Mouse (Mus musculus) heart, embryonic 11.5 days (tissue): ENCODE measurements around the gene Vwa7. TPM values are rescaled to one million over a fixed set of nuclear protein-coding genes. Genes with fewer than 3 reads are reported as not detected.

Source experiments
- ATAC-seq: fragments of 200-750 bp; cut with Nextera tagmentation; replicated peaks from 2 replicates; pipeline ENCODE4 v1.8.0; 2017; ENCODE audit warnings: moderate library complexity; ENCODE audit not compliant: insufficient number of reproducible peaks, low FRiP score, low TSS enrichment
- H3K27ac ChIP-seq: fragments of 300-500 bp; sonication (generic); 2 replicates; pipeline ENCODE4 v1.5.1; 2014; ENCODE audit warnings: mild to moderate bottlenecking, low read depth, low read length
- H3K27me3 ChIP-seq: fragments of 300-500 bp; sonication (generic); 2 replicates; pipeline ENCODE4 v1.6.1; 2014; ENCODE audit warnings: mild to moderate bottlenecking, low read length, mixed read lengths; ENCODE audit not compliant: control insufficient read depth, insufficient read depth
- H3K36me3 ChIP-seq: fragments of 300-500 bp; sonication (generic); 2 replicates; pipeline ENCODE4 v1.6.1; 2014; ENCODE audit warnings: mild to moderate bottlenecking, low read length, moderate library complexity, mixed read lengths; ENCODE audit not compliant: control insufficient read depth, insufficient read depth
- H3K4me1 ChIP-seq: fragments of 300-500 bp; sonication (generic); 2 replicates; pipeline ENCODE4 v1.6.1; 2014; ENCODE audit warnings: low read length; ENCODE audit not compliant: control insufficient read depth, insufficient read depth
- H3K4me2 ChIP-seq: fragments of 300-500 bp; sonication (generic); 2 replicates; pipeline ENCODE4 v1.6.1; 2014; ENCODE audit warnings: mild to moderate bottlenecking, moderate library complexity
- H3K4me3 ChIP-seq: fragments of 300-500 bp; sonication (generic); 2 replicates; pipeline ENCODE4 v1.5.1; 2014; ENCODE audit warnings: low read depth, low read length
- H3K9ac ChIP-seq: fragments of 300-500 bp; sonication (generic); 2 replicates; pipeline ENCODE4 v1.6.1; 2014; ENCODE audit warnings: mild to moderate bottlenecking, low read depth, low read length, moderate library complexity
- H3K9me3 ChIP-seq: fragments of 300-500 bp; sonication (generic); replicated peaks from 2 replicates; pipeline ENCODE4 v1.6.1; 2016; ENCODE audit warnings: low read length; ENCODE audit not compliant: control insufficient read depth
- WGBS: fragments of 180-500 bp; shearing (Covaris S2); extraction: QIAGEN DNeasy Blood & Tissue Kit; methylation state at CpG from one replicate; pipeline ENCODE4 v1.1.7; 2014; ENCODE audit not compliant: insufficient replicate concordance; 5-methylcytosine and 5-hydroxymethylcytosine counted together
- polyA plus RNA-seq: library from polyadenylated mRNA; unstranded; fragments of >200 nt; fragmentation: Nextera tagmentation; extraction: Ambion mirVana; gene quantifications from 2 replicates; pipeline ENCODE4 v1.2.1, GENCODE M21; 2014

Vwa7 gene
- polyA plus RNA-seq, 1 experiment from 2014 or later = 0.20 TPM

GRCm38 (mm10) chr17:35045807-35046680 is 29.7 kb downstream of the Vwa7 start:
- H3K4me2 ChIP-seq = peak overlapping the region; percentile 89
- H3K4me1 ChIP-seq = peaks cover 39% of the 10 kb centered on the region
- H3K9me3 ChIP-seq = no peaks in the 10 kb centered on the region
- H3K4me3 ChIP-seq = peak overlapping the region; percentile 53
- no peaks in the 10 kb centered on the region for H3K36me3 ChIP-seq
- H3K9ac ChIP-seq = peak overlapping the region; percentile 87
- peak overlapping the region; percentile 90 for H3K27ac ChIP-seq
- ATAC-seq = no peak
- no peaks in the 10 kb centered on the region for H3K27me3 ChIP-seq
- WGBS = 4% methylated on average over 47 of the region's 48 CpGs

DNA sequence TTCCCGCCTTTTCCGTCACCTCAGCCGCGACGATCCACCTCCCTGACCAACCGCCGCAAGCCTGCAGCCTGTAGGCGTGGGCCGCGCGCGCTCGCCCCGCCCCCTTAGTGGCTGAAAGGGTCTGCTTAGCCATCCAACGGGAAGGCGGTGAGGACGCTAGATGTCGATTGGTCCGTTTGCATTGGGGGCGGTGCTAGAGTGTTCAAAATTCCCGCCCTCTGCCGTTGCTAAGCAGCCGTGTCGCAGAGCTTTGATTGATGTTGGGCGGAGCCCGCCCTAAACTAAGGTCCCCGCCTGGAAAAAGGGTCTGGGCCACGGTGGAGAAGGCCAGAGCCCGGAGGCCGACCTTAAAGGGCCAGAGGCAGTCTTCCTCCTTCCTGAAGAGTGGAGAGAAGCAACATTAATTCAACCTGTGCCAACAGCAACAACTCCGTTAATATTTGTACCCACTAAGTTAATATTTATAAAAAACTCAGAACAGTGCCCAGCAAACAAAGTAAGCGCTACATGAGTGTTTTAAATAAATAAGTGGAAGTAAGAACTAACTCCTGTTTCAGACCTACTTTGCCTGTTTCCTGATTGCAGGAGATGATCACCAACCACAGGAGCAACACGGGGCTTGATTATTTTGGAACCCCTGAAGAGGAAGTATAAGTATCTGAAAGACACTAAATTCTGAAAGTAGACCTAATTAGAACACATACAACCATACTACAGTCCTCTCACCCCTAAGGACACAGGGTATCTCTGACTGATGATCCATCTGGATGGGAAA is 30.5 kb downstream of the Vwa7 start, which contains the start of gene Msh5:
Gene Msh5 (minus strand): TSS at position 65 of the 775 bp plus-strand sequence.
- 3% methylated on average over 32 of the region's 33 CpGs for WGBS
- Histone ChIP-seq H3K27ac (peak within 1 kb of the TSS; percentile 99), H3K4me3 (peak within 1 kb of the TSS; percentile 53), H3K9ac (peak within 1 kb of the TSS; percentile 87), H3K9me3 (no peaks in the 10 kb centered on the region), H3K4me2 (peak within 1 kb of the TSS; percentile 89), H3K4me1 (peaks cover 39% of the 10 kb centered on the region), H3K36me3 (no peaks in the 10 kb centered on the region), H3K27me3 (no peaks in the 10 kb centered on the region)
- peak; percentile 96 for ATAC-seq

DNA sequence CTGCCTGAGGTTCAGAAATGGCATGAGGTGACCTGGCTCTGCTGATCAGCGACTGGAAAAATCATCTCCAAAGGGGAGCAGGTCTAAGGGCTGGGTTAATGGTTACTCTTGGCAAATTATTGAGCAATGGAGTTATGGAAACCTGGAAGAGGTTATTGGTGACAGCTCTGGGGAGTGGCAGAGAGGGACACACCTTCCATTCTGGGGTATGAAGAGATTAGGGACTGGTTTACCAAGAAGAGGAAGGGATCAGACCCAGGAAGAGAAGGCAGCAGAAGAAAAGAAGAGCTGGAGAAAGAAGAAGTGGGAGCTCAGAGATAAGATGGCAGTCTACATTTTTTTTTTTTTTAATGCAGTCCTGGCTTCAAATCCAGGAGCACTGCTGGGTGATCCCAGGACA is 31.3 kb downstream of the Vwa7 start:
- H3K9me3 ChIP-seq = no peaks in the 10 kb centered on the region
- H3K4me2 ChIP-seq = peak overlapping the region; percentile 52
- H3K4me1 ChIP-seq = peaks cover 47% of the 10 kb centered on the region
- no peak overlapping the region for H3K4me3 ChIP-seq
- H3K9ac ChIP-seq = peak overlapping the region; percentile 53; the same call in 1 of the 2 replicates
- whole genome bisulfite sequencing = 53% methylated on average over 1 of the region's 1 CpGs
- no peaks in the 10 kb centered on the region for H3K27me3 ChIP-seq
- ATAC-seq = no peak
- H3K27ac ChIP-seq = peak overlapping the region; percentile 99
- H3K36me3 ChIP-seq = peaks cover 2% of the 10 kb centered on the region

- H3K4me3 ChIP-seq = no peak overlapping the region
- H3K36me3 ChIP-seq = peaks cover 9% of the 10 kb centered on the region
- peak overlapping the region; percentile 52 for H3K4me2 ChIP-seq
- peak overlapping the region; percentile 99 for H3K27ac ChIP-seq
- no peaks in the 10 kb centered on the region for H3K9me3 ChIP-seq
- no peaks in the 10 kb centered on the region for H3K27me3 ChIP-seq
- peaks cover 47% of the 10 kb centered on the region for H3K4me1 ChIP-seq
- WGBS = 28% methylated on average over 8 of the region's 11 CpGs
- no peak for ATAC-seq
- peak overlapping the region; percentile 53; the same call in 1 of the 2 replicates for H3K9ac ChIP-seq
These were observed 32.0 kb downstream of the Vwa7 start for GRCm38 (mm10) chr17:35048149-35048931.

DNA sequence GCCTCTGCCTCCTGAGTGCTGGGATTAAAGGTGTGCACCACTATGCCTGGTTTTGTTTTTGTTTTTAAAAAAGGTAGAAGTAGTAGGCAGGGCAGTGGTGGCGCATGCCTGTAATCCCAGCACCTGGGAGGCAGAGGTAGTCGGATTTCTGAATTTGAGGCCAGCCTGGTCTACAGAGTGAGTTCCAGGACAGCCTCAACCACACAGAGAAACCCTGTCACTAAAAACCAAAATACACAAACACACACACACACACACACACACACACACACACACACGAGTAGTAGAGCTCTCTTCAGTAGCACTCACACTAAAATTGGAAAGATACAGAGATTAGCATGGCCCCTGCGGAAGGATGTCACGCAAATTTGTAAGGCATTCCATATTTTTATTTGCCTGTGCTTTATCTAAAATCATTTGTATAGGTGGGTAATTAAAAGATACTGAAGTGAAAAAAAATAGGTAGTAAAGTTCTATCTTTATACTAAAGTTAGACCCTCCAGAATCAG is 32.6 kb downstream of the Vwa7 start:
- peaks cover 46% of the 10 kb centered on the region for H3K4me1 ChIP-seq
- H3K36me3 ChIP-seq = peaks cover 13% of the 10 kb centered on the region
- no peaks in the 10 kb centered on the region for H3K27me3 ChIP-seq
- no peaks in the 10 kb centered on the region for H3K9me3 ChIP-seq
- H3K27ac ChIP-seq = peak overlapping the region; percentile 99
- H3K4me3 ChIP-seq = peak overlapping the region; percentile 92; the same call in 1 of the 2 replicates
- H3K9ac ChIP-seq = no peak overlapping the region; the same call in 1 of the 2 replicates
- H3K4me2 ChIP-seq = peak overlapping the region; percentile 85
- 67% methylated on average over 5 of the region's 5 CpGs for WGBS
- ATAC-seq = no peak

DNA sequence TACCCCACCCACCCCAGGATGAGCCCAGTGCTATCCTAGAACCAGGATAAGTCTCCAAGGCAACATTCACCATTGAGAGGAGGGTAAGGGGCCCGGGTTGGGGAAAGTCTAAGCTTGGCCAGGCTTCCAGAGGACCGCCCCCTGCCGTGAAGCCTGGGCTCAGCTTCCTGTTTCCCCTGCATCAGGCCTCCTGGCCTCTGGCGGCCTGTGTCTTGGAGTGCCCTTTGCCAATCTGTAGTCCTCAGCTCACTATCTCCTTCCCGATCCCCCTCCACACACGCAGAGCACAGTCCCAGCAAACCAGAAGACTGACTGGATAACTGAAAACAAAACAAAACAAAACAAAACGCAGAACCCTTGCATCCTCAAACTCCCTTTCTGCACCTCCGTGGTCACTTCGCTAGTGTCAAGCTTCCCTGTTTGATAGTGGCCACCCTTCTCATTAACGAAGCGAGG is 33.2 kb downstream of the Vwa7 start, which contains the start of gene Clic1:
Gene Clic1 (plus strand): TSS at position 406 of the 456 bp plus-strand sequence.
- Histone ChIP-seq H3K27ac (peak within 1 kb of the TSS; percentile 99), H3K4me2 (peak within 1 kb of the TSS; percentile 85), H3K9ac (peak within 1 kb of the TSS; percentile 95), H3K4me1 (peaks cover 41% of the 10 kb centered on the region), H3K4me3 (peak within 1 kb of the TSS; percentile 92), H3K9me3 (no peaks in the 10 kb centered on the region), H3K27me3 (no peaks in the 10 kb centered on the region), H3K36me3 (peaks cover 18% of the 10 kb centered on the region)
- WGBS = 1% methylated on average over 11 of the region's 11 CpGs
- peak; percentile 12; the same call in 1 of the 2 replicates for ATAC-seq

DNA sequence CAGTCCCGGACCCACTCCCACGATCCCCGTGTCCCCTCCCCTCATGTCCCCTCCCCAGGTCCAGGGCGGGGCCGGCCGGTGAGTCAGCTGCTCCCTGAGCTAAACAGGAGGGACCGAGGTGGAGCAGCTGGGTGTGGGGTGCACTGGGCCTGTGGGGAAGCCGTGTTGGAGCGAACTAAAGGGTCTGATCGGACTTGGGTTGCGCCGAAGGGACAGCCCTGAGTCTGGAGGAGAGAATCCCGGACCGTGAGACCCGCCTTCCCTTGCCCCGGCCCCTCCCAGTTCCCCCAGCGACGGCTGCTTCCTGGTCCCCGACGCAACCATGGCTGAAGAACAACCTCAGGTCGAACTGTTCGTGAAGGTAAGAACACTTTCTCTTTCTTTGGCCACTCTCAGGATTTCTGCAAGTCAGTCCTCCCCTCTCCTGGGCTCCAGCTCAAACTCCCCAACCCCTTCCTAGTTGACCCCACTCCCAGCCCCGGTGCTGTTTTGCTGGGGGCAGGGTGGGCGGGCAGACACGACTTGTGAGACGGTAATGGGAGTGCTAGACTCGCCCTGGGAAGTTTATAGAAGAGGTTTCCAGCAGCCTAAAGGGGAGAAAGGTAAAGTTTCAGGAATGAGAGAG is 33.9 kb downstream of the Vwa7 start:
- H3K4me2 ChIP-seq = peak overlapping the region; percentile 85
- WGBS = under 1% methylated on average over 27 of the region's 27 CpGs
- H3K9ac ChIP-seq = peak overlapping the region; percentile 95
- H3K4me1 ChIP-seq = peaks cover 34% of the 10 kb centered on the region
- H3K27me3 ChIP-seq = no peaks in the 10 kb centered on the region
- peak overlapping the region; percentile 99 for H3K27ac ChIP-seq
- peak overlapping the region; percentile 92 for H3K4me3 ChIP-seq
- ATAC-seq = peak; percentile 19; the same call in 1 of the 2 replicates
- no peaks in the 10 kb centered on the region for H3K9me3 ChIP-seq
- H3K36me3 ChIP-seq = peaks cover 18% of the 10 kb centered on the region
